Mouse (Mus musculus) ES-E14 (cell line): ENCODE data around the gene Muc3.

ENCODE experiments used
- HCFC1 ChIP-seq: IDR thresholded peaks from 2 replicates; pipeline ENCODE4 v1.6.1; 2012; ENCODE audit warnings: low read length, inconsistent platforms, borderline replicate concordance; ENCODE audit not compliant: insufficient read depth
- ZC3H11A ChIP-seq: IDR thresholded peaks from 2 replicates; pipeline ENCODE4 v1.6.1; 2012; ENCODE audit warnings: low read depth, mild to moderate bottlenecking, inconsistent platforms, low read length, borderline replicate concordance

DNA sequence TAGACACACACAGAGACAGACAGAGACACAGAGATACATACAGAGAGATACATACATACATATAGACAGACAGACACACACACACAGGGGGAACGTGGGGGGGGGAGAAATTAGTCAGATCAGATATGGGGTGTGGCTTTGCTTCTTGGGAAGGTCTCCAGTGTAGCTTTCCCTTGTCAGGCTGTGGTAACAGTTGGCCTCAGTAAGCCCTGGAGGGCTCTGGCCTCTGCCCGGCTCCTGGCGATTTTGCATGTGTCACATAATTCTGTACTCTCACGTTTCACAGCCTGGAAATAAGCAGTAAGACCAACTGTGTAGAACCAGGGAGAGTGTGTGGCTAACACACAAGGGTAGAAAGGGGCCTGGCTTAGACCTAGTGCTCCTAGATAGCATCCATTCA, 48.5 kb downstream of the Muc3 start:
- TF ChIP-seq ZC3H11A = no peak
- TF ChIP-seq HCFC1 = no peak
